Comparison of ENCODE assay signal across 8 mouse cellular contexts in the genomic region with DNA sequence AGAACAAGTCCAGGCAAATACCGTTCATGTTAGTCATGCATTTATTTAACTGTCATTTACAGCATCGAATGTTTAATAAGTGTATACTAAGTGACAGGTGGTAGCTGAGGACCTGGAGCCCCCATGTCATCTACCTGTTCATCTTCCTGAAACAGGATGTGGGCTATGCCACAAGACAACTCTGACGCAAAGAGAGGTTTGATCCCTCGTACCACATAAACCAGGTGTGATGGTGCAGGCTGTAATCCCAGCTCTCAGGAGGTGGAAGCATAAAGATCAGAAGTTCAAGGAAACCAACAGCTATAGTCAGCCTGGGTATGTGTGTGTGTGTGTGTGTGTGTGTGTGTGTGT. TPM values are rescaled to one million over a fixed set of nuclear protein-coding genes. Genes with fewer than 3 reads are reported as not detected.
DNase-seq lines count a peak whose midpoint lies in the region; ATAC-seq and TF ChIP-seq lines count a peak whose summit lies in the region.

No protein-coding gene starts in this region.

- H3K27me3 ChIP-seq in forebrain, postnatal 0 days (ENCODE audit: insufficient read depth, low read length), result no peaks in the 10 kb centered on the region
- no peaks in the 10 kb centered on the region for H3K27me3 ChIP-seq in kidney, adult 2 months (replicated peaks; ENCODE audit: control insufficient read depth, insufficient read depth, low read length)

- peaks cover 5% of the 10 kb centered on the region; the same call in 1 of the 2 replicates for H3K4me1 ChIP-seq in forebrain, postnatal 0 days (ENCODE audit: insufficient read depth)
- H3K4me1 ChIP-seq in kidney, adult 2 months (ENCODE audit: control insufficient read depth, insufficient read depth, low read length), result peaks cover 7% of the 10 kb centered on the region; the same call in 1 of the 2 replicates

- H3K27ac ChIP-seq in forebrain, postnatal 0 days (ENCODE audit: low read depth, low read length), result no peak overlapping the region
- peak overlapping the region; percentile 59 for H3K27ac ChIP-seq in macrophage
- H3K27ac ChIP-seq in kidney, adult 2 months (ENCODE audit: insufficient read depth, low read depth, low read length), result no peak overlapping the region; the same call in 1 of the 2 replicates

- no peaks in the 10 kb centered on the region for H3K9me3 ChIP-seq in forebrain, postnatal 0 days (ENCODE audit: low read length)

- no peak for TF ChIP-seq CTCF in forebrain, postnatal 0 days (IDR thresholded peaks at IDR 0.05; ENCODE audit: low read depth)
- TF ChIP-seq CTCF in kidney, adult 2 months (conservative IDR thresholded peaks at IDR 0.05; ENCODE audit: insufficient read depth, insufficient read length, low read depth, low read length), result no peak

- no peaks in the 10 kb centered on the region for H3K79me2 ChIP-seq in macrophage (ENCODE audit: inconsistent target)

- H3K9ac ChIP-seq in forebrain, postnatal 0 days, result peak overlapping the region; percentile 51; the same call in 1 of the 2 replicates

- 53% methylated on average over 4 of the region's 4 CpGs for WGBS in forebrain, postnatal 0 days
- 8% methylated on average over 4 of the region's 4 CpGs for WGBS in macrophage (ENCODE audit: missing documents)
- WGBS in kidney, adult 2 months, result 51% methylated on average over 4 of the region's 4 CpGs

- peak; percentile 42 to 49 for DNase-seq in spleen, postnatal 36 days (ENCODE audit: low spot score in 2 of 2)
- no peak for DNase-seq in spleen, adult 18-20 months
- no peak for DNase-seq in forebrain, postnatal 0 days
- DNase-seq in thymus, postnatal 0 days (ENCODE audit: low spot score), result peak; percentile 92
- no peak for DNase-seq in adipocyte (ENCODE audit: low spot score)
- DNase-seq in kidney, adult 2 months, result no peak
- no peak for DNase-seq in kidney, postnatal 36 days

- H3K36me3 ChIP-seq in forebrain, postnatal 0 days (ENCODE audit: insufficient read depth), result no peaks in the 10 kb centered on the region
- H3K36me3 ChIP-seq in macrophage (ENCODE audit: inconsistent target), result no peaks in the 10 kb centered on the region
- H3K36me3 ChIP-seq in kidney, adult 2 months (ENCODE audit: control insufficient read depth, insufficient read depth, low read length), result no peaks in the 10 kb centered on the region

- no peak for TF ChIP-seq POLR2A in kidney, adult 2 months (IDR thresholded peaks at IDR 0.05; ENCODE audit: low read depth, low read length)

- H3K4me3 ChIP-seq in forebrain, postnatal 0 days (ENCODE audit: low read depth, low read length), result peak overlapping the region; percentile 51
- H3K4me3 ChIP-seq in macrophage (ENCODE audit: inconsistent target), result peak overlapping the region; percentile 44
- no peak overlapping the region; the same call in 1 of the 2 replicates for H3K4me3 ChIP-seq in kidney, adult 2 months (ENCODE audit: insufficient read depth, low read depth, low read length)

- H3K4me2 ChIP-seq in forebrain, postnatal 0 days (ENCODE audit: low read depth), result peak overlapping the region; percentile 89

- peak; percentile 4; the same call in 1 of the 2 replicates for ATAC-seq in forebrain, postnatal 0 days

RNA-seq across cellular contexts. Expression of gene Eif2ak3, which starts 19.4 kb away (rescaled TPM):
- total RNA-seq in forebrain, postnatal 0 days (2014; rRNA removed), result 22.3 and 23.3 TPM in 2 replicates
- 6.9 and 8.3 TPM in 2 replicates for polyA plus RNA-seq in forebrain, postnatal 0 days (2015; fragmentation: Nextera tagmentation; extraction: Ambion mirVana)
- total RNA-seq in macrophage (2018; cell fraction: chromatin; rRNA removed), result 10 to 100 TPM in 16 of 26 experiments, 1 to 10 TPM in 10; 2.0 to 48.8 (median 17.9) TPM
- total RNA-seq in macrophage (2018; cell fraction: cytosol; rRNA removed), result 10 to 100 TPM in 9 of 26 experiments, 1 to 10 TPM in 17; 2.3 to 17.5 (median 8.7) TPM
- total RNA-seq in macrophage (2018; cell fraction: nucleus; rRNA removed), result 10 to 100 TPM in 16 of 26 experiments, 1 to 10 TPM in 10; 4.3 to 34.5 (median 14.5) TPM
- polyA plus RNA-seq in macrophage (2018), result 11.0 to 14.7 TPM (median 11.2 TPM) in 3 replicates
- 17.4 and 18.0 TPM in 2 replicates for polyA plus RNA-seq in thymus, postnatal 0 days (2015; fragmentation: Nextera tagmentation; extraction: Ambion mirVana)
- polyA plus RNA-seq in kidney, adult 2 months (2012; rRNA removed), result 14.4 TPM in 2 replicates

RNA-seq across cellular contexts. Expression of gene Rpia, which starts 32.9 kb away (rescaled TPM):
- total RNA-seq in forebrain, postnatal 0 days (2014; rRNA removed), result 19.6 and 22.6 TPM in 2 replicates
- polyA plus RNA-seq in forebrain, postnatal 0 days (2015; fragmentation: Nextera tagmentation; extraction: Ambion mirVana), result 0.73 and 1.2 TPM in 2 replicates
- total RNA-seq in macrophage (2018; cell fraction: chromatin; rRNA removed), result 10 to 100 TPM in 10 of 26 experiments, 1 to 10 TPM in 15, under 1 TPM in 1; 0.76 to 21.0 (median 8.4) TPM
- 10 to 100 TPM in 15 of 26 experiments, 1 to 10 TPM in 11; 6.1 to 14.8 (median 11.2) TPM for total RNA-seq in macrophage (2018; cell fraction: cytosol; rRNA removed)
- total RNA-seq in macrophage (2018; cell fraction: nucleus; rRNA removed), result 10 to 100 TPM in 8 of 26 experiments, 1 to 10 TPM in 18; 2.0 to 21.3 (median 7.6) TPM
- 8.3 to 10.7 TPM (median 10.0 TPM) in 3 replicates for polyA plus RNA-seq in macrophage (2018)
- 3.6 and 5.1 TPM in 2 replicates for polyA plus RNA-seq in thymus, postnatal 0 days (2015; fragmentation: Nextera tagmentation; extraction: Ambion mirVana)
- polyA plus RNA-seq in kidney, adult 2 months (2012; rRNA removed), result 10.2 and 15.0 TPM in 2 replicates

Comparison
In these comparisons a context has a peak if more than half of its experiments do, and no peak if none do; other contexts are left out.
1. DNase-seq: peak in spleen, postnatal 36 days (2 of 2) and thymus, postnatal 0 days (single experiment); none in spleen, adult 18-20 months (0 of 2), forebrain, postnatal 0 days (single experiment), adipocyte (single experiment), kidney, adult 2 months (single experiment) and kidney, postnatal 36 days (0 of 2).